Mouse (Mus musculus): Measurements from ENCODE around the gene Mlf2.

Gene Mlf2

DNA sequence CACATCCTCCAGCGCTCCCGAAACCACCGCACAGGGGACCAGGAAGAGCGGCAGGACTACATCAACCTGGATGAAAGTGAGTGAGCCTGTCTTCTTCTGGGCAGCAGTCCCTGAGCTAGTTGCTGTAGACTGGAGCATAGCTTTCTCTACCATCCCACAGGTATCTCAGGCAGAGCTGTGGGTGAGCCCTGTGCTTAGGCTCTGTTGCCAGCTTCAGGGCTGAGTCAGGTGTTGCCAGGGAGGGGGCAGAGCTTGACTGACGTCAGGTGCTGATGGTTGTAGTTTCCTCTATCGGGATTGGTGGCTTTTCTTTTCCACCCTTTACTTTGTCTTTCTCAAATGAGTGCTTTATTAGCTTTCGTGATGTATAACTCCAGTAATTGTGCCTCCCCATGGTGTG, 3.5 kb downstream of the Mlf2 start:
- no peak for DNase-seq (ENCODE audit: low spot score)

DNA sequence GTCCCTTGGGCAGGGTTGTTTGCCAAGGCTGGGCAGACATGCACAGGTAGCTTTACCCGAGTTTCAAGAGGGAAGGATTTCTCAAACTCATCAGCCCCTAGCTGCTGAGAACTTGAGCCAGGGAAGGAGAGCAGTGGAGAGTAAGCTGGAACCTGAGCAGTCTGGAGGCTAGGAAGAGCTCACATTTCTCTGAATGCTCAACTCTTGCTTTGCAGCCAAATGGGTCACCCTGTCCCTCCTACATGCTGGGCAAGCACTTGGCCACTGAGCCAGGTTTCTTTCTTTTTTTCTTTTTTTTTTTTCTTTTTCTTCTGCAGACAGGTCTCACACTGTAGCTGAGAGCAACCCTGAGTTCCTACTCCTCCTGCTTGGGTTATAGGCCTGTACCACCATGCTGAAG, 5.5 kb downstream of the Mlf2 start:
- no peak for DNase-seq (ENCODE audit: low spot score)

DNA sequence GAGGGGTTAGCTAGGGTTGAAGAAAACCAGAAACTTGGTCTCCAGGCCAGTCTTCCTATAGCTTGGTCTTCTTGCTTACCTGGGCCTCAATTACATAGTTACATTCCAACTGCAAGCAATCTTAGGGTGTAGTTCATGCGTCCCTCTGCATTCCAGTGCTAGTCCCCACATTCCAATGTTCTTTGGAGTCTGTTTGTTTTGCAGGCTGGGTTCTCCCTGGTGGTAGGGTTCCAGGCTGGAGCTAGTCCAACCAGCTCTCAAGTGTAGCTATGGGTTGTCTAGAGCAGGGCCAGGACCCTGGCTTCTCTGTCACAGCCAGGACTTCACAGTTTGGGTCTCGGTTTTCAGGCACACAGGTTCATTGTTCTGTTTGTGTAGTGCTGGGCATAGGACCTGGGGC, 6.3 kb downstream of the Mlf2 start:
- no peak for DNase-seq (ENCODE audit: low spot score)

DNA sequence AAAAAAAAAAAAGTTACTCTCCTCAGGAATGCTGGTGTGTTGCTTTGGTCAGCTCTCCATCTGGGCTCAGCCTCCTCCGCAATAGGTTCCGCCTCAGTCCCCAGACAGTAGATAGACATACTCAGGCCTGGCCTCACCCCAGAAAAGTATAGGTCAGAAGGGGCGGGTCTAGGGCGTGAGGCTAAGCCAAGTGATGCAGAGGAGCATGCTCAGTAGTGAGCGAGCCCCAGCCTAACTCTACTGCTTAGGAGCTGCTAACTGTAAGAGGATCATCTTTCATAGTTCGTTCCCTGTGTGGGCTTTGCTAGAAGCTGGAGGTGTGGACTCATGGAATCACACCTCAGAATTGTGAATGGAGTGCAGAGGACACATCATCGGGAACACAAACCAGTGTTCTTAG, 7.4 kb downstream of the Mlf2 start:
- DNase-seq (ENCODE audit: low spot score), result no peak

DNA sequence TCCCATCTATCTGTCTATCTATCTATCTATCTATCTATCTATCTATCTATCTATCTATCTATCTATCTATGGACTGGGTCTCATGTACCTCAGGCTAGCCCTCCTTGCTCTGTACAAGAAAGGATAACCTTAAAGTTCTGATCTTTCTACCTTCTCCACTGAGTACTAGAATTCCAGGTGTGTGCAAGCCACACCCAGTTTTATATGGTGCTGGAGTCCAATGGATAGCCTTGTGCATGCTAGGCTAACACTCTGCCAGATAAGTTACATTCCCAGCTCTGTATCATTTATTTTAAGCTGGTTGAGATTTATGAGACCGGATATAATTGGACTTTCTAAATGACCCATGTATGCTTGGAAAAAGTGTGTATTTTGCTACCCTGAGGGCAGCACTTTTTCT, 10.5 kb downstream of the Mlf2 start:
- DNase-seq (ENCODE audit: low spot score), result no peak

DNA sequence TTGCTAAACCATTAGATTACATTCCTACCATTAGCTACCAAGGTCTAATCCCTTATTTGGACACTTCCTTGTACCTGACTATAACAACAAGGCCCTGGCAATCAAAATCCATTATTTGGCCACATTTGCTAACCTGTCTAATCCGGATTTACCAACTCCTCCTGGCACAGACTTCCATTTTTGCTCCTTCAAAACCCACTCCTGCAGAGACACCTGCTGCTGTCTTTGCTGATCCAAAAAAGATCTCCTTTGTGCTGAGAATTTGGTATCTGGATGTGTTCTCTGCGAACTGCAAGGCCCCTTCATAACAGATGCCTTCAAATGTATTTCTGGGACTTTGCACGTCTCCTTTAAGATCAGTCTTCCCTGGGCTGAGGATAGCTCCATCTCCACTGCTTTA, 12.3 kb downstream of the Mlf2 start:
- DNase-seq (ENCODE audit: low spot score), result no peak

DNA sequence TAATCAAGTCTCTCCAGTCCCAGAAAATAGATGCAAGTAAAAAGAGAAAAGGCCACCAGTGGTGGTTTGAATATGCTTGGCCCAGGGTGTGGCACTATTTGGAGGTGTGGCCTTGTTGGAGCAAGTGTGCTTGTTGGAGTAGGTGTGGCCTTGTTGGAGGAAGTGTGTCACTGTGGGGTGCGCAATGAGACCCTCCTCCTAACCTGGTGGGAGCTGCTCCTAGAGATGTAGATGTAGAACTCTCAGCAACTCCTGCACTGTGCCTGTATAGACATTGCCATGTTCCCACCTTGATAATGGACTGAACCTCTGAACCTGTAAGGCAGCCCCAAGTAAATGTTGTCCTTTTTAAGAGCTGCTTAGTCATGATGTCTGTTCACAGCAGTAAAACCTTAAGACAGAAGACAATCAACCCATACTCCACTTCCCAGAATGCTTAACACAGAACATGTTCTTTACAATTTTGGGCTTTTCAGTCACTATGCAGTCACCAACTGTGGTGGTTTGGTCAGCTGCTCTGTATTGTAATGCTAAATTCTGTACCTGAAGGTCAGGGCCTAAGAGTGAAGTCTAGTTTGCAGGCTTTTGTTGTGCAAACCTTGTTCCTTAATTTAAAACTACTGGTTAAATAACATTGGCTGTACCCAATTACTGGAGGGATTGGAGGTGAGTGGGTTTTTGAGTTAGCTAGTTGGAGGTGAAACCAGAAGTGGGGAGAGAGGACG, 23.0 kb downstream of the Mlf2 start:
- no peak for DNase-seq (ENCODE audit: low spot score)

DNA sequence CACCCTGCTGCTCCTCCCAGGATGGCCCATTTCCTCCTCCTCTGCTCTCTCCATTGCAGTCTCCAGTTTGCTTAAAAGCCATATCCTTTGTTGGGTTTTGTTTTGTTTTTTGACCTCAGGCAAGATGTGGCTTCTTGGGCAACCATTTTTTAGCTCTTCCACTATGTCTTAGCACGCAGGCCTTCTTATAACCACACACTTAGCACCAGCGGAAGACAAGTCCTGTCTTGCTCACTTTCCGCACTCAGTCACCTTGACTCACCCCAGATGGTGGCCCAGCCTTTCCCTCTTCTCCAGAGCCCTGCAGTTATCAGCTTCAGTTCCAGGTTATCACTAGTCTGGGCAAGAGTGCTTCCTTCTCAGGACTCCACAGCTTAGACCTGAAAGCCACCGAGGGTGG, 24.0 kb downstream of the Mlf2 start:
- no peak for DNase-seq (ENCODE audit: low spot score)

DNA sequence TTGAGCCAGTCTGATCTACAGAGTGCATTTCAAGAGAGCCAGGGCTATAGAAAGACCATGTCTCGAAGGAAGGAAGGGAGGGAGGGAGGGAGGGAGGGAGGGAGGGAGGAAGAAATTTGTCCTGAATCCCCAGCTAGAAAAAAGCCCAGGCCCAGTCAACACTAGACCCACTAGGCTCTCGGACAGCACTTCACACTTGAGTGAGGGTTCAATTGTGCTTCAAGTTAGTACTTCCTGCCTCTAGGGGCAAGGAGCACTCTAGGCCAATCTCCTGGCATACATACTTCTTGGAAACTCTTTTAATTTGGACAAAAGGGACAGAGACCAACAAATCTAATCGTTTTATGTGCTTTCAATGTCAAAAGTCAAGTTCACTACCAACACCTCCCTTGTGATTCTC, 26.9 kb downstream of the Mlf2 start:
- no peak for DNase-seq (ENCODE audit: low spot score)

DNA sequence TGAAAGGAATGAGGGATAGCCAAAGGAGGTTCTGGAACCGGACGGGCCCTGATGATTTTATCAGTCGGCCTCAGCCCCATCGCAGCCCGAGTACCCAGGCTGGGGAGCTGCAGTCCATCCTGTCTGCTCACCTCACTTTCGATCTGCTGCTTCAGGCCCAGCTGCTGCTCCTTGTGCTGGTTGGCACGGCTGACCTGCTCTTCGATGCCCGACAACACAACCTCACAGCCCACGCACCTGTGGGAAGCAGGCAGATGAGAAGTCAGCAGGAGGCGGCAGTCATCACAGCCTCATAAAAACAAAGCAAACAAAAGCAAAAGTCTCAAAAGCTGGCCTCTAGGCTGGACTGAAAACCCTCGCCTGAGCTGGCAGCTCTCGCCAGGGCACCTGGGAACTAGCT, 28.8 kb downstream of the Mlf2 start:
- DNase-seq (ENCODE audit: low spot score), result no peak

DNA sequence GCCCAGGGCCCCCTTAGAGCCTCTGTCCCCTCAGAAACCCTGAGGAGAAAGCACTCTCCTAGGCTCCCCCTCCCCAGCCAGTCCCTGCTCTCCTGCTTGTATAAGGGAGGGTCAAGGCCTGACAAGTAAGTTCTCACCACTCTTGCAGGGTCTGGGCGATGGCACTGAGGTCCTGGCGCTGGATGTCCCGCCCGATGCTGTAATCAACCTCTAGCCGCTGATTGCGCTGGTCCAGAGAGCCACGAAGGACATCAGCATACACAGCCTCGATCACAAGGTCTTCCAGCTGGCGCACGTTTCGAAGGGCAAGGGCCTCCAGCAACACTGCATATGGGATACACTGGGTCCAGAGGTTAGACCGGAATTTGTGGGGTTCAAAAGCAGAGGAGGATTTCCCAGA, 29.8 kb downstream of the Mlf2 start:
- DNase-seq (ENCODE audit: low spot score), result no peak

DNA sequence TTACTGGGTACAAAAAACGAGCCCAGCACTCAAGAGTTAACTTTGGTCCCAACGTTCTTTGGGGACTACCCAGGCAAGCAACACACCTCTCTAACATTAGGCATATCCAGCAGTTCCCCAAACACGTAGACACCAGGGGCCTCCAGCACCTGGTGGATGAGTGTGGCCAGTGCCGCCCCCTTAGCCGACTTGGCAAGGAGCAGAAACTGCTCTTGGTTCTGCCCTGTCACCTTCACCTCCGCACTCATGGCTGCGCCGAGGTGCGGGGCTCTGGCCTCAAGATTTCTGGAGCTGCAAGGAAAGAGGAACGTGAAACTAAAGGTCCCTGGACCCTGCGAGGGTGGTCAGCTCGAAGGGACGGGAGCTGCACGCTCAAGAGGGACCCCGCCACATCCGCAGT, 33.5 kb downstream of the Mlf2 start:
- no peak for DNase-seq (ENCODE audit: low spot score)

DNA sequence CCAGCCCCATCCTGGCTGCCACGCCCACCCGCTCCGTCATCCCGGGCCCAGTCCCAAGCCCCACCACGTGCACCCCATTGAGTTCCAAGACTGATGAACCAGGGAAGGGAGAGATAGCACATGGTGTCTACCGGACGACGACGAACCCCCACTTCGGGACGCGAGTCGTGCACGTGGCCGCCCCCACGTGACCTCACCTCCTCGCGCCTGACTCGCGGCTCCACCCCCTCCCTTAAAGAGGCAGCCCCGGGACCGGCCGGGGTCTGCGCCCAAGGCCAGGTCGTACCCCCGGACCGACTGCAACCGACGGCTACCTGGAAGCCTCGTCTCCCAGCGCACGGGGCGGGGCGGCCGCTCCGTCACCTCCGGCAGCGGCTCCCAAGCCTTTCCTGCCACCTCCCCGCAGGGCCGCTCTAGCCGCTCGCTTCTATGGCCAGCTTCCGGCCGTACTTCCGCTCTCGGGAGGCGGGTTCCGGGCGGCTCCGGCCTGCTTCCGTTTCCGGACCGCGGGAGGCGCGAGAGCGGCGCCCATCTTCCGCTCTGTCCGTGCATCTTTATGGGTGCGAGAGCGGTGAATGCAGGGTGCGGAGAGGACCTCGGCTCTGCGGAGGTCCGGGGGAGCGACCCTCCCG, 34.0 kb downstream of the Mlf2 start, which contains the start of gene Cops7a:
Cops7a (minus strand) TSS at position 451 of the 632 bp plus-strand sequence.
- DNase-seq (ENCODE audit: low spot score), result peak; percentile 94

DNA sequence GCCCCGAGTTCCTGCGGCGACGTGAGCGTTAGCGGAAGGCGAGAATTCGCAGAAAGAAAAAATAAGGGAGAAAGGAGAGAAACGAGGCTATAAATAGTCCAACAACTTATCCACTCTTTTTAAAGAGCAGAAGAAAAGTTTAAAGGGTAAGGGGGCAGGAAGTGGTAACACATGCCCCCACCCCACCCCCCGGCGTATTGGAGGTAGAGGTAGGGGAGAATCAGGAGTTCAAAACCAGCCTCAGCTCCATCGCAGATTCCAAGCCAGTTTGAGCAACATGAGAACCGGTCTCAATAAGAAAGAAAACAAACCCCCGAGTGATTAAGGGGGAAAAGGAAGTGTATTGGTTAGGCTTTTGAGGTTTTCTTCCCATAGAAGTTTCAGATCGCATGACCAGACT, 34.6 kb downstream of the Mlf2 start:
- no peak for DNase-seq (ENCODE audit: low spot score)

DNA sequence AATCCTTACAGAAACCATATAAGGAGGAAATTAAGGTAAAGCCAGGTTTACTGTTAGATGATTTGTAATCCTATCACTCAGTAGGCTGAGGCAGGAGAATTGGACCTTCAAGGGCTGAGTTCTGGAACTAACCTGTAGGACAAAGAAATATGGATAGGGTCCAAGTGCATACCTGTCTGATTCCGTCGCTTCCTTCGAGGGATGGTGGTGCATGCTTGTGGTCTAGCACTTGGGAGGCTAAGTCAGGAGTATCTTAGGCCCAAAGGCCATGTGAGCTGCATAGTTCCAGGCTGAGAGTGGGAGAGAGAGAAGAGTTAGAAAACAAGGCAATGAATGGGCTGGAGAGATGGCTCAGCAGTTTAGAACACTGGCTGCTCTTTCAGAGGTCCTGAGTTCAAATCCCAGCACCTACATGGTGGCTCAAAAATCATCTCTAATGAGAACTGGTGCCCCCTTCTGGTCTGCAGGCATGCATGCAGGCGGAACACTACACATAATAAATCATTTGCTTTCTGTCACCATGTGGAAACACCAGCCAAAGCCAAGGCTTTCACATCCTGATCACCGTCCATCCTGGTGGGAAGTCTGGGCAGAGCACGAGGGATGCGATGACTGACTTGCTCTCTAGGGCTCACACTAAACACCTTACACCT, 35.4 kb downstream of the Mlf2 start:
- no peak for DNase-seq (ENCODE audit: low spot score)

DNA sequence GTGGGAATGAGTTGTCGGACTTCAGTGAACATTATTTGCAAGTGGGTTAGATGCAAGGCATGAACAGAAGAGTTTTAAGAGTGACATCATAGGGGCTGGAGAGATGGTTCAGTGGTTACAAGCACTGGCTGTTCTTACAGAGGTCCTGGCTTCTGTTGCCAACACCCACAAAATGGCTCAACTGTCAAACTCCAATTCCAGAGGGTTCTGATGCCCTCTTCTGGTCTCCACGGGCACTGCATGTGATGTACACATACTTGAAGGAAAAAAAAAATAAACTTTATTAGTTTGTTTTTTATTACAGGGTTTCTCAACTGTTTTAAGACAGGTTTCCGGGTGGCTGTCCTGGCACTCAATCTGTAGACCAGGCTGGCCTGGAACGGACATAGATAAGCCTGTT, 36.6 kb downstream of the Mlf2 start:
- DNase-seq (ENCODE audit: low spot score), result no peak
